Mouse (Mus musculus) C3H10T1/2 (cell line): ENCODE measurements around the gene Gm20772. TPM values are rescaled to one million over a fixed set of nuclear protein-coding genes. Genes with fewer than 3 reads are reported as not detected.

Experiments
- polyA plus RNA-seq, 2 experiments: library from polyadenylated mRNA; unstranded; fragments of >200 nt; fragmentation: generic; extraction: Trizol; gene quantifications; one replicate each; pipeline ENCODE4 v1.2.1; 2012; ENCODE audit warnings: missing spikeins in 2 of 2

The Gm20772 gene
- not detected for polyA plus RNA-seq

GRCm38 (mm10) chrY:17874441-17874840, at the start of gene Gm20772, which contains the start of gene Gm20831:
Gene Gm20772, plus strand, starts transcription at chrY:17874741.
Gene Gm20831, plus strand, starts transcription at chrY:17874741.

GRCm38 (mm10) chrY:17846166-17846565, 28.4 kb upstream of the Gm20772 start, which contains the start of gene Gm21904:
Gene Gm21904, minus strand, starts transcription at chrY:17846266.

Other genes starting within 250 kb of the Gm20772 start
- not detected for gene Gm21904, start 28.5 kb upstream of the Gm20772 start, polyA plus RNA-seq
- gene Gm20831, start within 50 bp of the Gm20772 start, polyA plus RNA-seq: not detected
- gene Srsy, start 62.6 kb downstream of the Gm20772 start, polyA plus RNA-seq: not detected
- gene Gm21764, start 187.1 kb downstream of the Gm20772 start, polyA plus RNA-seq: not detected
- not detected for gene Ssty1, start 214.4 kb downstream of the Gm20772 start, polyA plus RNA-seq